Mouse (Mus musculus): ENCODE measurements around the gene Synpo2.

Gene Synpo2

DNA sequence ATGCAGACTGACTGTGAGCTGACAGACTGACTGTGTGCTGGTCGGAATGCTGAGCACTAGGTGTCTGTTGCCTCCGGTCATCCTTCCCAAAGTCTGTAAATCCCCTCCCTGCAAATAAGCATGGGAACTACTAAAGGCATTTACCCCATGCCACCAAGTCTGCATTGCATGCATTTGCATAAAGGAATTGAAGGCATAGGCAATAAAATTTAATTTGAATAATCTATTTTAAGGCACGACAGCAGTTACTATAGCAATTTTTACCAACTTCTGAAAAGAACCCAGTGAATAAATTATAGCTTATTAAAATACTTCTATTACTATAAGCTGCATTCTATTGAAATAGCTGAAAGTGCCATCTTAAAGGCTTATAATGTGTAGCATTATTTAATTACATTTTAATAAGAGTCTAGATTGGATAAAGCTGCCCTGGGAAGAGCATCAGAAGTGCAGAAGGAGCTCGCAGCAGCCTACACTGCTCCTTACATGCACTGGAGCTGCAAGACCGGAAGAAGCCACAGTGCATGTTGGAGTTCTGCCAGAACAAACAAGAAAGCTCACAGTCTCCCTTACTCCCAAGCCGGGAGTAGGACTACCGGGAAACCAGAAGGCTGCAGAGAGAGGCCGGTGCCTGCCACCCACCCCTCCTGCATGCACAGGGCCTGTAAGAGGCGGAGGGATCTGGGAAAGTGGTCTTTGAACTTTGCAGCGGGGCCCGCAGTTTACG, 142.9 kb downstream of the Synpo2 start:
- DNase-seq (ENCODE audit: low read depth, low spot score) = no peak

GRCm38 (mm10) chr3:123092442-123092841, 143.5 kb downstream of the Synpo2 start:
- no peak for DNase-seq (ENCODE audit: low read depth, low spot score)

DNA sequence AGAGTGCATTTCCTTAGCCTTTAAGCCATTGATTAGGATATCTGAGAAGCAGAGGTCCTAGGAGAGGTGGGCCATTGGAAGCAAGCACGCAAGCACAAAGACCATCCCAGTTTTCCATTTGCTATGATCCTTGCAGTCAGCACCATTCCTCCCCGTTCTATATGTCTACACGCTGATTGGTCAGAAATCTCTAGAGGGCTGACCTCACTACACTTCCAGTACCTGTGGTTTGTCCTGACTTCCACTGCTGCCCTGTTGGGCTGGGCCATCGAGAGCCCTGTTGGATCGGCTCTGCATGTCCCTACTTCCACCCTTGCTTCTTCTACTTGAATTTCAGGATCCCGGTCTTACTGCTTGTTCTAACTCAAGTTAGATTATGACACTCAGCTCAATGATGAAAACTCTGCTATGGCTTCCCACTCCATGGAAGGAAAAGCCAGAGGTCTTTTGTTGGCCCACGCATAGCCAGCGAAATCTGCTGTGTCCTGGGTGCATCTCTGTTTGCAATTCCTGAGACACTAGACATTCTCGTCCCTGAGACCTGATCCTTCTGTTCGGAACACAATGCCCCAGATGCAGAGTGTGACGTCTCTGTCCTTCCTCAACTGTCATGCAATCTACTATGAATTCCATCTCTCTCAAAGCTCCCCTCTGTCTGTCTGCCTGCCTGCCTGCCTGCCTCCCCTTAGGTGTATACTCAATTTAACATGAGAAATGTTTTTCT, 146.5 kb downstream of the Synpo2 start:
- no peak for DNase-seq (ENCODE audit: low read depth, low spot score)

DNA sequence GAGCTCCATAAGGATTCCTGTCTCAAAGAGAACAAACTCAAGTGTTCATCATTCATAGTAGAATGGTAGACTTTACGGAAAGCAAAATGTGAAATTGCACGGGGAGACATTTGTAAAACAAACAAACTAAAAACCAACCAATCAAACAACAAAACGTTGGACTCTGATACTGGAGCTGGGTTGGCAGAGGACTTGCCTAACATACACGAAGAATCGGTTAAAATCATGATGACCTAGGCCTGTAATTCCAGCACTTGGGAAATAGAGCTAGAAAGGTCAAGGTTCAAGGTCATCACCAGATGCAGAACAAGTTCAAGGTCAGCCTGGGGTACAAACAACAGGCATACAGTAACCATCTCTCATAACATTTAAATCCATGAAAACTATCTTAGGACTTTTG, 147.7 kb downstream of the Synpo2 start:
- DNase-seq (ENCODE audit: low read depth, low spot score) = no peak

DNA sequence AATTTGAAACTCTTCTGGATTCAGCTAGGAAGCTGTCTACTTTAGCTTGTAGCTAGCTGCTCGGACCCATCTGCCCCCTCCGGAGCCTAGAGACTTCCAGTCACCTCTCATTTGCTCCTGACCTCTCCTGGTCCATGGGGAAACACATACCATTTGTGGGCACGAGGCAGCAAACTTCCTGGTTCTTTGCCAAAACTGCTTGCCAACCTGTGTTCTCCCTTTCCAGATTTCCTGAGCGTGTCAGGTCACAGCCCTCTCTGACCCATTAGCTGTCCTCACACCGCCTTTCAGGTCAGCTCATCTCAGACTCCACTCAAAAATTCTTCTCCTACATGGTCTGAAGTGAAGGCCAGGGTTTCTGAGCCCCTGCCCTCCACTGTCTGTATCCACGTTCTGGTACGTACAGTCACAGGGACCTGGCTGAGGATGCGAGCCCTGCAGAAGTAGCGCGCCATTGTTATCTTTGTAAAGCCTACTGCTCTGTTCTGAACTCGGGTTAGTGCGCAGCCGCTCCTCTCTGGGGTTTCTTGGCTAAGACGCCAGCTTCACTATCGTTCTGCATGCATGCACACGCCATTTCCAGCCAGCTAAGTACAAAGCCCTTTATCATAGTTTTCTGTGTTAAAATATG, 150.0 kb downstream of the Synpo2 start:
- DNase-seq (ENCODE audit: low read depth, low spot score) = no peak

DNA sequence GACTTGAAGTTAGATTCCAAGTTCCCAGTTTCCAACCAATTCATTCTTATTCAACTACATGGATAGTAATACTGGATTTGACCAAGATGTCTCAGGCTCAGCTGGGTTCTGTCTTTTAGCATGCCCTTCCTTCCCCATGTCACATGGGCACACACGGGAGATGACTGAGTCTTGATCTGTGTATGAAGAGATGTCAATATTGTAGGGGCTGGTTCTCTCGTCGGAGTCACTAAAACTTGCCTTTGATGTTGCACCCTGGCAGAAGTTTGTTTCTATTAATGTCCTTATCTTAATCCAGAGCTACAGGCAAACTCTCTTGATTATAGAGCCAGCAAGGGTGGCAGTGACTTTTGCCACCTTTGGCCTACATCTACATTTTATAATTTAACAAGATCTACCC, 154.3 kb downstream of the Synpo2 start:
- DNase-seq (ENCODE audit: low read depth, low spot score) = no peak

DNA sequence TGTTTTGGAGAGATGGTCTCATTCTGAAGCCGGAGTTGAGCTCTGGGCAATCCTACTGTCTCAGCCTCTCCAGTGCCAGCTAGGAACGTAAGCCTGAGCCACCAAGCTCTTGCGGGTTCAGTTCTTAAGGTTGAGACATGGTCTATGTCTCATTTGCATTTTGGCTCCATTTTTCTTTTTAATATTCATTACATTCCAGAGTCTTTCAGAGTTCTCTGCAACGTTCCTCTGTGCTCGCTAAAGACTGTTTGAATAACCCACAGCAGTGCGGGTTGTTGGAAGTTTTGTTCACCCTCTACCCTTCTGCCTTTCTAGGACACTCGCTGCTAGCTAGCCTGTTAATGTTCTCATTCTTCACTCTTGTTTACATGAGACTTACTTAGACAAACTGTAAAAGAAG, 155.0 kb downstream of the Synpo2 start:
- no peak for DNase-seq (ENCODE audit: low read depth, low spot score)

GRCm38 (mm10) chr3:123080017-123080725, 155.8 kb downstream of the Synpo2 start:
- no peak for DNase-seq (ENCODE audit: low read depth, low spot score)

DNA sequence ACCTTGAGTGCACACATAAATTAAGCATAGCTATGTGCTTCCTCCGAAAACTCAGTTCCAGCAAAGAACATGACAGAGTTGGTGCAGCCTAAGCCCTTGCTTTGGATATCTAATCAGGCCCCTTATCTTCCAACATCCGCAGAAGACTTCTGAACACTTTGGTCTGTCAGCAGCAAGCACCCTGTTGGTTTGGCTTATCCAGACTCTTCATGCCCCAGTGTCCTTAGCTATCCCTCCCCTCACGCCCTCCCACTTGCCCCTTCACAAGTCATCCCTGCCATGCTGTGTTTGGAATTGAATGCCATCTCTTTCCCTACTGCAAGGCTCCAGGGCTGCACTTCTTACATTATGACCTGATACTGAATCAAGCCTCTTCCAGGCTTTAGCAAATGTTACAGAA, 160.2 kb downstream of the Synpo2 start:
- no peak for DNase-seq (ENCODE audit: low read depth, low spot score)

- no peak for DNase-seq (ENCODE audit: low read depth, low spot score)
Observed at GRCm38 (mm10) chr3:123075034-123075433, 160.9 kb downstream of the Synpo2 start.

- no peak for DNase-seq (ENCODE audit: low read depth, low spot score)
Observed at GRCm38 (mm10) chr3:123073351-123073750, 162.6 kb downstream of the Synpo2 start.

GRCm38 (mm10) chr3:123072472-123072871, 163.5 kb downstream of the Synpo2 start:
- no peak for DNase-seq (ENCODE audit: low read depth, low spot score)

- DNase-seq (ENCODE audit: low read depth, low spot score) = no peak
Observed at GRCm38 (mm10) chr3:123070996-123071395, 165.0 kb downstream of the Synpo2 start.

DNA sequence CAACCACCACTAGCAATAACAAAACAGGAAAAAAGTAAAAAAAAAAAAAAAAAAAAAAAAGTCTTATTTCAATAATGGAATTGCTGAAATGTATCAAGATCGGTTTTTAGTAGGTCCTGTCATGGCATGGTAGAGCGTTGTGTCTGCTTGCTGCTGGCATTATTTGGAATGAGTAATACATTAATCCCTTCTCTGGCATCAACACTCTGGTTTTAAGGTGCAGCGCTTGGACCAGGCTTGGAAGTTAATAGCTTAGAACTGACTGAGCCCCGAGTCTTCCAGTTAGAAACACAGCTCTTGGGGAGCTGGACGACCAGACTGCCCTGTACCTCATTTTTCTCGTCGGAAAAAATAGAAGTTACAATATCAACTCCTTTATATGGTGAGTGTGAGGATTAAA, 169.1 kb downstream of the Synpo2 start:
- no peak for DNase-seq (ENCODE audit: low read depth, low spot score)

DNA sequence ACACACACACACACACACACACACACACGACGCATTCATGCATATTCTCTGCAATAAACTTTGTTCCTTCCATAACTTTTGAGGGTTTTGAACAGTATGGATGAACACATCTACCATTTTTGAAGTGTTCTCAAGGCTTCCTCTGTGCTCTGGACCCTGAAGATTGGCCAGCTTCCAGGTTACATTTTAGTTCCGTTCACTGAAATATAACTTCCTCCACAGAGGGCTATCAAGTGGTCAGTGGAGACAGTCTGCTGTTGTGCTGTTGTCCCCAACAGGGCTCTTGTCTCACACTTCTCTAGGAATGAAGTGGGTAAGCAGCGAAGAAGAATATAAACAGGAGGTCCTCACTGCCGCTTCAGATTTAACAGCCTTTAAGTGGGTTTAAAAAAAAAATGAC, 170.5 kb downstream of the Synpo2 start:
- DNase-seq (ENCODE audit: low read depth, low spot score) = no peak

DNA sequence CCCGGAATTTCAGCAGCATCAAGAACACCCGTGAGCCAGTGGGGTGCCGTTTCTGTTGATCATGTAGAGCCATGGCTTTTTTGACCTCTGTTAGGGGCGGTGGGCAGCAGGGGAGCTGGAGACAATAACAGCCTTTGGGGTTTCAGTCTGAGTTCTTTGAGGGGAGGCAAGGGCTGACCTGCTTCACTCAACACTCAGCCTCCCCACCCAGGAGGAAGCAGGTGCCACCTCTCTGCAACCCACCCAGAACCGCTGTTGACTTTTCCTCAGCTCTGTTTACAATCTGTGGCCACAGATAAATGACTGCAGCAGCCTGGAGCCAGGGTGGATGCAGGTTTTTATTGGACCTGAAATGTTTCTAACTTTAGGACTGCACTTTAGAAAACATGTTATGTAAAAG, 171.8 kb downstream of the Synpo2 start:
- DNase-seq (ENCODE audit: low read depth, low spot score) = peak; percentile 12

- DNase-seq (ENCODE audit: low read depth, low spot score) = no peak
Observed at GRCm38 (mm10) chr3:123061931-123062330, 174.0 kb downstream of the Synpo2 start.

GRCm38 (mm10) chr3:123058832-123059231, 177.1 kb downstream of the Synpo2 start:
- DNase-seq (ENCODE audit: low read depth, low spot score) = no peak

GRCm38 (mm10) chr3:123054178-123054577, 181.8 kb downstream of the Synpo2 start:
- DNase-seq (ENCODE audit: low read depth, low spot score) = peak; percentile 8

- DNase-seq (ENCODE audit: low read depth, low spot score) = no peak
Observed at GRCm38 (mm10) chr3:123053192-123053938, 182.6 kb downstream of the Synpo2 start.

- DNase-seq (ENCODE audit: low read depth, low spot score) = no peak
Observed at GRCm38 (mm10) chr3:123042308-123042707, 193.6 kb downstream of the Synpo2 start.

Measured in forelimb bud, embryonic 11.5 days (tissue).